Mouse (Mus musculus) cerebellum, adult 2 months (tissue): ENCODE data around the gene Cisd1.

ENCODE experiments used
- CTCF ChIP-seq: fragments of 200-500 bp; IDR thresholded peaks from 2 replicates; pipeline ENCODE4 v1.5.1; 2011; ENCODE audit warnings: low read depth, mild to moderate bottlenecking, control low read depth, low read length, moderate library complexity, borderline replicate concordance; ENCODE audit not compliant: insufficient read depth
- POLR2A ChIP-seq: fragments of 200-500 bp; IDR thresholded peaks from 2 replicates; pipeline ENCODE4 v1.6.1; 2011; ENCODE audit warnings: low read length, control low read depth, borderline replicate concordance; ENCODE audit not compliant: insufficient read depth

GRCm38 (mm10) chr10:71349290-71349689 lies 4.5 kb upstream of the Cisd1 start:
- TF ChIP-seq POLR2A (no peak), CTCF (no peak)
